Mouse (Mus musculus): Measurements from ENCODE around the gene Fnip2.
A peak's percentile ranks its signal among the peaks of the same experiment; 100 is the strongest.
"Not testable (repeated sequence)": the region's sequence is repeated elsewhere in the genome, so short reads cannot be mapped to it uniquely, and the experiment has no call there.

Gene Fnip2

DNA sequence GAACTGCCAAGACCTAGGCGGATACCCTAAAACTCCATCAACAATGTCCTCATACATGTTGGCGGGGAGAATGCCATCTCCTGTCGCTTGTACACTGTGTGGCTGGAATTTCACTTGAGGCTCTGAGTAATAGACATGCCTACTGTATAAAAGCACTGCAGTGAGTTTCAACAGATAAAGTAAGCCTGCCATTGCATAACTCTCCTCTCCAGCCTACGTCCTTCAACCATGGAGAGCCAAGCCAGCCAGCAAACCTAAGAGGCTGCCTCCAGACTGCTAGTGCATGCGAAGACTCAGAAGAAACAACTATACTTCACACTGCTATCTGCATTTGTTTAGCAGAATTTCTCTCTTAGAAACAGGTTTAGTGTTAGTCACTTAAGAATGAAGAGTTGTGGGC lies 95.2 kb downstream of the Fnip2 start:
- peak; percentile 75 for DNase-seq

DNA sequence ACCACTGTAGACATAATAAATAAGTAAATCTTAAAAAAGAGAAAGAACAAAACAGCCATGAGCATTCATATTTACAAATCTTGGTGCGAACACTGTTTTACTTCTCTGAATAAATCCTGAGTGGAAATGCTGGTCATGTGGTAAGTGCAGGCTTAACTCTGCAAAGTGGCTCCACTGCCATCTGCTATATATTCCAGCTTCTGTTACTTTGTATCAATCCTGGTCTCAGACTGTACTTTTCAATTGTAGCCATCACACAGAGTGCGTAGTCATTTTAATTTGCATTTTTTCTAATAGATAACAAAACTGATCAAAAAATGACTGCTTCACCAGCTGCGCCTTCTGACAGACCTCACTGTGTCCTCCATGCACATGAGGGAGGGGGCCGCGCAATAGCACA lies 98.2 kb downstream of the Fnip2 start:
- DNase-seq: no peak

GRCm38 (mm10) chr3:79458651-79459275 lies 108.8 kb downstream of the Fnip2 start:
- DNase-seq: no peak

- DNase-seq: no peak
These were observed 111.8 kb downstream of the Fnip2 start for GRCm38 (mm10) chr3:79455761-79456160.

DNA sequence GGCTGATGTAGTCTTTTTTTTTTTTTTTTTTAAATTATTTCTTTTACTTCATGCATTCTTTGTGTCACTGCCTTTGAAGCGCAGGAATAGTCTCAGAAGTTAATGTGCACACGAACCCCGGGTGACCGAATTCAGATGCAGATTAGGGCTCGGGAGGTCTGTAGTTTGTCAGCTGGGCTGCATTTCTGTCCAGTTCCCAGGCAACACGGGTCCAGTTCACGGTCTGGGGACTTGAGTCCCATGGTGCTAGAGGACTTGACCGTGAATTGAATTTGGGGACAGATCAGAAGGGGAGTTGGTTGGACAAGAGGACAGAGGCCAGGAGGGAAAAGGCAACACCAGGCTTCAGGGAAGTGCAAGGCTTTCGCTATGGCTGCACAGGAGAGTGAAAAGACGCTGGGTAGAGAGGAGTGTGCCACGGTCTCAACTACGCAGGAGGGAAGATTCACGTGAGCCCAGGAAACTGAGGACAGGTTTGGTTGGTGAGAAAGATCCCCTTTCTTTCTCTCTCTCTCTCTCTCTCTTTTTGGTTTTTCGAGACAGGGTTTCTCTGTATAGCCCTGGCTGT lies 114.8 kb downstream of the Fnip2 start:
- no peak for DNase-seq

DNA sequence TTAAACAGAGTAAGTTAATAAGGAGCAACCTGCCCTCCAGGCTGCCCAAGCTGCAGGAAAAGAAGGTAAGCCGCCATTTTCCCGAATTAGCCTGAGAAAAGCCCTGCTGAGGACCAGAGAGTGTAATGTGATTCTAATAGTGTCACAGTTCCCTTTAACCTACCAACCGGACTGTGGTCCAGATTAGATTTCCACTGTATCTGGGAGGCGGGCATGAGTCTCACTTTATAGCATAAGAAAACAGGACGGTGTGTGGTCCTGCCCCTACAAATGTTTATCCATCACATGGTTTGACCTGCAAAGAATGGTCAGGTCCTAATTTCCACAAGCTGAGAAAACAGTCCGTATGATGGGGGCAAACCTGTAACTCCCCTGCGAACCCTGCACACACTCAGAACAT lies 118.2 kb downstream of the Fnip2 start:
- no peak for DNase-seq

DNA sequence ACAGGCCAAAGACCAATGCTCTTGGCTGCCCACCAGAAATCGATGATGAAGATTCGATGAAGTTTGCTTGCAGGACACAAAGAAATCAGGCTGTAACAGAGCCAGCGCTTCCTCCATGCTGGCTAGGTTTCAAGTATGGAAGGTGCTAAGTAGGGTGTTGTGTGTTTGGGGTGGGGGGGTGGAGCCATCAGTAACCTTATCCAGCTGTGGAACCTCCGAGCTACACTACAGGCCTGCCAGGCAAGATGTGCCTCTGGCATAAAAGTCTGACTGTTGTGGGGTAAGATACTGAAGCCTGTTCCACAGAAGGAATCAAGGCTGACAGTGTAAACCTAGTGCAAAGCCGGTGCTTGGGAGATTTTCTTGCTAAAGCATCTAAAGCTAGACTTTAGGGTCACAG lies 119.2 kb downstream of the Fnip2 start:
- DNase-seq: no peak

GRCm38 (mm10) chr3:79446648-79447047 lies 120.9 kb downstream of the Fnip2 start:
- not testable (repeated sequence) for DNase-seq

GRCm38 (mm10) chr3:79446124-79446523 lies 121.5 kb downstream of the Fnip2 start:
- DNase-seq: no peak

- DNase-seq: no peak
These were observed 122.6 kb downstream of the Fnip2 start for GRCm38 (mm10) chr3:79445041-79445440.

DNA sequence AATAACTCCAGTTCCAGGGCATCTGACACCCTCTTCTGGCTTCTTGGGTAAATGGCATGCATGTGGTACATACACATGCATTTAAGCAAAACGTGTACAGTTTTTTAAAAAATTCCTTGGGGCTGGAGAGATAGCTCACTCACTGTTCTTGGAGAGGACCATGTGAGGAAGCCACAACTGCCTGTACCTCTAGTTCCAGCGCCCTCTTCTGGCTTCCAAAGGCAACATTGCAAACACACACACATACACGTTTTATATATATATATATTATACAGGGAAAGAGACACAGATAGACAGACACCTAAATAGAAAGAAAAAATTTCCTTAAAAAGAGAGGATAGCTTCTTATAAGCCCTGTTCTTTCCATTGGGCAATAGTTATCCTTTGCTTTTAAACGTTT lies 123.7 kb downstream of the Fnip2 start:
- no peak for DNase-seq

- peak; percentile 57 for DNase-seq
These were observed 126.6 kb downstream of the Fnip2 start for GRCm38 (mm10) chr3:79440976-79441491.

DNA sequence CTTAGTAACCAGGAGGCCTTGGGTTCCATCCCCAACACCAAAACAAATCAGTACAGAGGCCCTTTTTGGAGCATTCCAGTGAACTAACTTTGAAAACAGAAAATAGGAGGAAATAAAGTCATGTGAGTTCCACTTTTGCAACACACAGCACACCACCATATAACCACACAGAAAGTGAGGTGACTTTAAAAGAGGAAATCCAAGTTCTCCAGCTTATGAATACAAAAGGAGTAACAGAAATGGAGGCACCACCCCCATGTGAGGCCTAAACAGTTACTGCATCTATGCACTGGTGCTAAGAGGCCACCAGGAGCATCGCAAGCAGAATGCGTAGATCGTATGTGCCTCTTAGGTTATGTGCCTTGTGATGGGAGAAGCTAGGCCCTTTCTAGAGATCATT lies 129.3 kb downstream of the Fnip2 start:
- DNase-seq: no peak

GRCm38 (mm10) chr3:79436186-79436585 lies 131.4 kb downstream of the Fnip2 start:
- no peak for DNase-seq

DNA sequence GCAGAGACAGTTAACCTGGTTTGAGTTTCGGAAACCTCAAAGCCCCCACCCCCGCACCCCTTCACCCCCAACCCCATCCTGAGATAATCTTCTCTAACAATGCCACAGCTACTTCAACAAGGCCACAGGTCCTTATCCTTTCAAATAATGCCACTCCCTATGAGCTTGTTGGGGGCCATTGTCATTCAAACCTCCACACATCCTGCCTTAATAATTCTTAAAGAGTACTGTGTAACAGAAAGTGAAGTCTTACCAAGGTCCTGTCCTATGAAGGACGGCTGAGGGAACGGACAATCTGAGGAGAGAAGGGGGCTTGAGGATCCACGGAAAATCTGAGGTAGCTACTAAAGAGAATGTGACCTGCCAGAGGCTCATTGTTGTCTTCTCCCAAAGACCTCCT lies 132.6 kb downstream of the Fnip2 start:
- DNase-seq: no peak

GRCm38 (mm10) chr3:79434436-79434835 lies 133.2 kb downstream of the Fnip2 start:
- DNase-seq: no peak

DNA sequence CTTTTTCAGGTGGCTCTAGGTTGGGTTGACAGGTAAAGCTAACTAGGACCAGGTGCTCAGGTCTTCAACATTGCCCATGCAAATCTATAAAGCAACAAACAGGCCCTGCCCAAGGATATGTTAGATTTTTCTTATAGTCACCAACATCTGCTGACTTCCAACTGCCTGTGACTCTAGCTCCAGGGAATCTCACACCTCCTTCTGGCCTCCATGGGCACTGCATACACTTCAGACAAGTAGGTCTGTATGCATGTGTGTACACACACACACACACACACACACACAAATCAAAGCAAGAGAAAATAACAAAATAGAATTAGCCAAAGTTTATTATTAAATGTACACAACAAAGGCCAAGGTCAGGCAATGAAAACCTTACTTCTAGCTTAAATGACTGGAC lies 134.0 kb downstream of the Fnip2 start:
- DNase-seq: peak; percentile 49

GRCm38 (mm10) chr3:79425441-79425840 lies 142.2 kb downstream of the Fnip2 start:
- no peak for DNase-seq

DNA sequence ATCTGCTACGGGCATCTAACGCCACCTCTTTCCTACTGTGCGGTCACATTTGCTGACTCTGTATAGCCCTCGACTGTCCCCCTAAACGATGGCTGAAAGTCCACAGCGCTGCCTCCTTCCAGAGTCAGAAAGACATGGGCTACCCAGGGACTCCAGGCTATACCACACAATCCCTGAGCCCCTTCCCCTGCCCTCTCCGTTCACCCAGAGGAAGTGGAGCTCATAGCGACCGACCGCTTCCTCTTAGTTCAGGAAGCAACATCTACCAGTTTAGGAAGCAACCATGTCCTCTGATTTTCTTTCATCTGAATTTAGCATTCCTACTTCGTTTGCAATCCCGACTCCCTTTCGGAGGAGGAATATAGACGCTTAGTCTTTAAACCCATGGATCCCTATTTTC lies 148.7 kb downstream of the Fnip2 start:
- DNase-seq: no peak

DNA sequence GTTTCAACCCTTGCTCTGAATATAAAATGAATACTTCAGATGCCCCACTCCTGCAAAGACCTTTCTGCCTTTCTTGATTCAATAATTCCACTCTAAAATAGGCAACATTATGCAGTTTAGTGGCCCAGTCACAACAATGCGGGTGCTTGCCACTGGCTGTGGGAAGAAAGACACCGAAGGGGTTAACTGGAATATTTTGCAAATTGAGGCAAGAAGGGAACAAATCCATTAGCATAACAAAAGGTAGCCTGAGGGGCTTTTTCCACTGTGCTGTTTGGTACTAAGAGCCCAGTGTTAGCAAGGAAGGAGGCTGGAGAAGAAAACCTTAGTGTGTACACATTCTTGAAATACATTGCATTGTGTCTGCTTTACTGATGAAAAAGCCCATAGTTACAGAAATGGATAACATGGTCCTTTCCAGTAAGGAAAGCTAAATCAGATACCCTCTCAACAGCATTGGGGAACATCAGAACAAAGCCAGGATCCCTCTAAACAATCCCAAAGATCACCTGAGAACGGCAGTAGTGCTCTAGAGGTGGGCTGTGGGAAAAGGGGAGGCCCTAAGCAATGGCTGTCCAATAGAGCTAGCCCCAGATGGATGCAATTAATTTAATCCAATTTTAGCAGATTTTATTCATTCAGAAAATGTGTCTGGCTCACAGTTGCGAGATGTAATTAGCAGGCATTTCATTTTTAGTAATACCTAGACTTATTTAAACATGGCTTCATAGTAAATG lies 150.5 kb downstream of the Fnip2 start:
- DNase-seq: no peak

- DNase-seq: no peak
These were observed 151.7 kb downstream of the Fnip2 start for GRCm38 (mm10) chr3:79415929-79416328.

DNA sequence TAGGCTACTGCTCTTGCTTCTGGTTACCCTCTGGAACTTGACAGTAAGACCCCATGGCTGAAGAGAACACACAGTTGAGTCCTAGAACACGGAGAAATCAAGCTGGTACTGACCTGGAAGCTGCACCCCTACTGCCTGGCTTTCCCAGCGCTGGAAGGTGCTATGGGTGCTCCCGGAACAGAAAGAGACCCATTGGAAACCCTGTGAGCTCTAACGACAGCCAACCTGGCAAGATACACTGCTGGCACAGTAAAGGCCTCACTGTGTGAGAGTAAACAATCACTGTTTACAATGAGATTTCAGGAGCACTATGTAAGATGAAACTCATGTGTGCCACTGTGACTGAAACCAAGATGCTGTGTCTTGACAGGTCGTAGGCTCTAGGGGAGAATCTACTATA lies 152.5 kb downstream of the Fnip2 start:
- no peak for DNase-seq

DNA sequence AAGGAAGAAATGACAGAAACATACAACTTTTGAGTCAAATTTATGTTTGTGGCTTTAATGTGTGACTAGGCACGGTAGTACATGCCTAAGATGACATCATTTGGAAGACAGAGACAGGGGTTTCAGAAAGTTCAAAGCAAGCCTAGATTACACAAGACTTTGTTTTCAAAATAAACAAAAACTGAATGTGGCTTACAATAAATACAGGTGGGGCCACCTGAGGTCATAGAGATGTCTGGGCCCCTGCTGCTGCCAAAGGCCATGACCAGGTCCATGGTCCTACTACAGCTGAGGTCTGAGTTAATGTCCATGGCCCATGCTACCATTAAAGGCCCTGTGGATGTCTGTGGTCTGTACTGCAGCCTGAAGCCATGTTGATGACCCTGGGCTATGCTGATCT lies 154.1 kb downstream of the Fnip2 start:
- no peak for DNase-seq

- no peak for DNase-seq
These were observed 155.9 kb downstream of the Fnip2 start for GRCm38 (mm10) chr3:79411666-79412065.

Data from lung, postnatal 36 days (tissue).